Mouse (Mus musculus) liver, embryonic 14 days (tissue): Measurements from ENCODE around the gene Klf16. TPM values are rescaled to one million over a fixed set of nuclear protein-coding genes. Genes with fewer than 3 reads are reported as not detected.

Experiments
- polyA plus RNA-seq: library from polyadenylated mRNA; depleted of rRNA; stranded (reverse); fragments of >200 nt; gene quantifications from 2 replicates; pipeline ENCODE4 v1.2.3, GENCODE M21; 2012; rRNA removed

The Klf16 gene
- 12.0 and 13.6 TPM in 2 replicates for polyA plus RNA-seq

GRCm38 (mm10) chr10:80577195-80578130, at the start of gene Klf16:
TSS of gene Klf16 (minus strand) at chr10:80577321.

GRCm38 (mm10) chr10:80622661-80623456, 45.7 kb upstream of the Klf16 start, which contains the start of gene Csnk1g2:
TSS of gene Csnk1g2 (plus strand) at chr10:80622838.

GRCm38 (mm10) chr10:80605721-80606120, 28.6 kb upstream of the Klf16 start, which contains the start of gene Gm49322:
TSS of gene Gm49322 (plus strand) at chr10:80606021.

GRCm38 (mm10) chr10:80602698-80603325, 25.7 kb upstream of the Klf16 start, which contains the start of the genes Scamp4 and Adat3:
TSS of gene Scamp4 (plus strand) at chr10:80602872.
TSS of gene Adat3 (plus strand) at chr10:80602880.

GRCm38 (mm10) chr10:80589879-80590854, 13.0 kb upstream of the Klf16 start, which contains the start of gene Abhd17a:
TSS of gene Abhd17a (minus strand) at chr10:80590341.

GRCm38 (mm10) chr10:80561116-80561944, 15.8 kb downstream of the Klf16 start, which contains the start of gene Rexo1:
TSS of gene Rexo1 (minus strand) at chr10:80561560.

GRCm38 (mm10) chr10:80538710-80539394, 38.3 kb downstream of the Klf16 start, which contains the start of gene Atp8b3:
TSS of gene Atp8b3 (minus strand) at chr10:80539124.

Other genes with a start within 250 kb of the Klf16 start
- 5.6 and 6.8 TPM in 2 replicates for gene Pcsk4, start 247.8 kb downstream of the Klf16 start, polyA plus RNA-seq
- gene Reep6, start 247.4 kb downstream of the Klf16 start, polyA plus RNA-seq, result 18.7 and 23.4 TPM in 2 replicates
- gene Adamtsl5, start 228.9 kb downstream of the Klf16 start, polyA plus RNA-seq, result 1.6 and 1.7 TPM in 2 replicates
- gene Plk5, start 220.9 kb downstream of the Klf16 start, polyA plus RNA-seq, result 0.13 and 0.15 TPM in 2 replicates
- 3.0 and 3.5 TPM in 2 replicates for gene Mex3d, start 189.7 kb downstream of the Klf16 start, polyA plus RNA-seq
- 77.4 and 79.2 TPM in 2 replicates for gene Mbd3, start 177.8 kb downstream of the Klf16 start, polyA plus RNA-seq
- 546 and 582 TPM in 2 replicates for gene Uqcr11, start 170.5 kb downstream of the Klf16 start, polyA plus RNA-seq
- 48.7 and 53.7 TPM in 2 replicates for gene Tcf3, start 143.7 kb downstream of the Klf16 start, polyA plus RNA-seq
- 0.02 TPM in 2 replicates for gene Onecut3, start 82.5 kb downstream of the Klf16 start, polyA plus RNA-seq
- gene Atp8b3, start 38.2 kb downstream of the Klf16 start, polyA plus RNA-seq, result 0.01 and 0.02 TPM in 2 replicates
- 16.8 and 19.0 TPM in 2 replicates for gene Rexo1, start 15.8 kb downstream of the Klf16 start, polyA plus RNA-seq
- gene Abhd17a, start 13.0 kb upstream of the Klf16 start, polyA plus RNA-seq, result 34.0 and 39.9 TPM in 2 replicates
- gene Scamp4, start 25.6 kb upstream of the Klf16 start, polyA plus RNA-seq, result 16.7 and 22.6 TPM in 2 replicates
- gene Adat3, start 25.6 kb upstream of the Klf16 start, polyA plus RNA-seq, result 4.5 and 5.6 TPM in 2 replicates
- 1.0 and 1.4 TPM in 2 replicates for gene Gm49322, start 28.7 kb upstream of the Klf16 start, polyA plus RNA-seq
- gene Csnk1g2, start 45.5 kb upstream of the Klf16 start, polyA plus RNA-seq, result 45.6 and 48.1 TPM in 2 replicates
- gene Btbd2, start 79.8 kb upstream of the Klf16 start, polyA plus RNA-seq, result 7.5 and 8.3 TPM in 2 replicates
- 49.3 and 57.7 TPM in 2 replicates for gene Mknk2, start 100.8 kb upstream of the Klf16 start, polyA plus RNA-seq
- gene Mob3a, start 124.7 kb upstream of the Klf16 start, polyA plus RNA-seq, result 11.6 and 12.9 TPM in 2 replicates
- 8.7 and 9.9 TPM in 2 replicates for gene Izumo4, start 124.9 kb upstream of the Klf16 start, polyA plus RNA-seq
- 22.8 and 25.7 TPM in 2 replicates for gene Ap3d1, start 164.9 kb upstream of the Klf16 start, polyA plus RNA-seq
- 6.3 and 11.7 TPM in 2 replicates for gene Dot1l, start 177.9 kb upstream of the Klf16 start, polyA plus RNA-seq
- gene Sf3a2, start 220.9 kb upstream of the Klf16 start, polyA plus RNA-seq, result 36.9 and 42.4 TPM in 2 replicates
- 44.3 and 48.4 TPM in 2 replicates for gene Plekhj1, start 221.3 kb upstream of the Klf16 start, polyA plus RNA-seq
- gene Amh, start 227.9 kb upstream of the Klf16 start, polyA plus RNA-seq, result 0.31 and 0.32 TPM in 2 replicates
- 0.03 and 0.50 TPM in 2 replicates for gene Jsrp1, start 236.2 kb upstream of the Klf16 start, polyA plus RNA-seq
- 574 and 704 TPM in 2 replicates for gene Oaz1, start 249.3 kb upstream of the Klf16 start, polyA plus RNA-seq